11 mouse cellular contexts compared by ENCODE assay signal in the genomic region with DNA sequence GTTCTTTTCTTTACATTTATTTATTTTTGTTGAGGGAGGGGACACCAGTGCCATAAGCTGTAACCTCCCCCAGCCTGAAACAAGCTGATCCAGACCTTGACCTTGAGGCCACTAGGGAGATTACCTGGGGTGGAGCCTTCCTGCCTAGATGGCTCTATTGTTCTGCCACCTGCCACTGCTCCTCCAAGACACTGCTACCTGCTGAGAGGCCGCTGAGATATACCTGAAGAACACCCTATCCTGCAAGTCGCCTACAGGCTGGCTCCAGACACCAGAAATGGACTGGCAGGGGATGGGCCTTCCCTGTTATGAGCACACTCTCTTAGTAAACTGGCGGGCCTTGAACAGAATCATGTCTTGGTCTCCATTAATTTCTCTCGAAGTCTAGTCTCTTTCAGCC. TPM values are rescaled to one million over a fixed set of nuclear protein-coding genes. Genes with fewer than 3 reads are reported as not detected.
"Had no signal": no experiment of that assay in that cellular context is flagged by ENCODE, and none has a peak within 500 bp of the region (broad histone marks: within the 10 kb centered on the region; RNA-seq: fewer than 3 reads in every experiment).

No protein-coding gene starts in this region.

RNA-seq across cellular contexts. Expression of gene Mmp23, which starts 17.1 kb away (rescaled TPM):
- polyA plus RNA-seq: macrophage had no signal

RNA-seq across cellular contexts. Expression of gene Gm10563, which starts 25.0 kb away (rescaled TPM):
- polyA plus RNA-seq: kidney, postnatal 0 days; limb, embryonic 12.5 days; liver, embryonic 16.5 days; lung, embryonic 14.5 days; macrophage; midbrain, embryonic 12.5 days; midbrain, postnatal 0 days; neural tube, embryonic 11.5 days; stomach, embryonic 14.5 days; testis, adult 2 months; thymus, adult 2 months had no signal
